Comparison of ENCODE assay signal across 8 mouse cellular contexts in genomic region chr14:52019590-52020340, GRCm38 (mm10). TPM values are rescaled to one million over a fixed set of nuclear protein-coding genes. Genes with fewer than 3 reads are reported as not detected.
A peak's percentile ranks its signal among the peaks of the same experiment; 100 is the strongest.
DNase-seq lines count a peak whose midpoint lies in the region; ATAC-seq and TF ChIP-seq lines count a peak whose summit lies in the region.

No protein-coding gene starts in this region.

- no peaks in the 10 kb centered on the region for H3K9me3 ChIP-seq in embryonic facial prominence, embryonic 13.5 days
- H3K9me3 ChIP-seq in limb, embryonic 11.5 days (ENCODE audit: control insufficient read depth, low read length), result no peaks in the 10 kb centered on the region
- H3K9me3 ChIP-seq in midbrain, embryonic 13.5 days, result no peaks in the 10 kb centered on the region

- H3K36me3 ChIP-seq in embryonic facial prominence, embryonic 13.5 days, result no peaks in the 10 kb centered on the region
- H3K36me3 ChIP-seq in heart, adult 2 months (ENCODE audit: control insufficient read depth, insufficient read depth, low read length), result no peaks in the 10 kb centered on the region; the same call in 1 of the 2 replicates
- H3K36me3 ChIP-seq in kidney, adult 2 months (ENCODE audit: control insufficient read depth, insufficient read depth, low read length), result no peaks in the 10 kb centered on the region
- no peaks in the 10 kb centered on the region for H3K36me3 ChIP-seq in limb, embryonic 11.5 days (ENCODE audit: control insufficient read depth, insufficient read depth, low read length)
- no peaks in the 10 kb centered on the region for H3K36me3 ChIP-seq in midbrain, embryonic 13.5 days
- H3K36me3 ChIP-seq in small intestine, adult 2 months (ENCODE audit: control insufficient read depth, insufficient read depth, low read length), result no peaks in the 10 kb centered on the region

- TF ChIP-seq POLR2A in heart, adult 2 months (IDR thresholded peaks at IDR 0.05; ENCODE audit: insufficient read depth, low read depth, low read length), result peak; percentile 71
- TF ChIP-seq POLR2A in kidney, adult 2 months (IDR thresholded peaks at IDR 0.05; ENCODE audit: low read depth, low read length), result peak; percentile 38
- peak; percentile 11 for TF ChIP-seq POLR2A in small intestine, adult 2 months (IDR thresholded peaks at IDR 0.05; ENCODE audit: low read depth, low read length)

- no peaks in the 10 kb centered on the region for H3K79me2 ChIP-seq in heart, adult 2 months (replicated peaks; ENCODE audit: control insufficient read depth, insufficient read depth, low read length)

- intact Hi-C loops in heart, adult 2 months (cut with DNase I), result loop anchor here (1.0 to 10.0 kb wide), 3 partner anchors 10 to 255 kb away; partner anchors contain the start of genes Hnrnpc, Rab2b and Tox4

- H3K27ac ChIP-seq in embryonic facial prominence, embryonic 13.5 days, result peak overlapping the region; percentile 99
- peak overlapping the region; percentile 99 for H3K27ac ChIP-seq in heart, adult 2 months
- H3K27ac ChIP-seq in kidney, adult 2 months (ENCODE audit: insufficient read depth, low read depth, low read length), result peak overlapping the region; percentile 96
- H3K27ac ChIP-seq in limb, embryonic 11.5 days (replicated peaks; ENCODE audit: low read depth, low read length), result peak overlapping the region; percentile 97
- H3K27ac ChIP-seq in midbrain, embryonic 13.5 days, result peak overlapping the region; percentile 99
- H3K27ac ChIP-seq in small intestine, adult 2 months (ENCODE audit: insufficient read depth, low read depth, low read length), result peak overlapping the region; percentile 98

- peak; percentile 69 for TF ChIP-seq CTCF in heart, adult 2 months (IDR thresholded peaks at IDR 0.05)
- peak; percentile 55 for TF ChIP-seq CTCF in kidney, adult 2 months (conservative IDR thresholded peaks at IDR 0.05; ENCODE audit: insufficient read depth, insufficient read length, low read depth, low read length)
- peak; percentile 33; the same call in 1 of the 2 replicates for TF ChIP-seq CTCF in small intestine, adult 2 months (IDR thresholded peaks at IDR 0.05; ENCODE audit: extremely low read depth, insufficient read length, insufficient replicate concordance, low read depth, low read length)

- no peaks in the 10 kb centered on the region for H3K27me3 ChIP-seq in embryonic facial prominence, embryonic 13.5 days
- H3K27me3 ChIP-seq in heart, adult 2 months (ENCODE audit: control insufficient read depth, insufficient read depth, low read length), result no peaks in the 10 kb centered on the region
- no peaks in the 10 kb centered on the region for H3K27me3 ChIP-seq in kidney, adult 2 months (replicated peaks; ENCODE audit: control insufficient read depth, insufficient read depth, low read length)
- H3K27me3 ChIP-seq in limb, embryonic 11.5 days (ENCODE audit: control insufficient read depth, insufficient read depth, low read length), result no peaks in the 10 kb centered on the region
- H3K27me3 ChIP-seq in midbrain, embryonic 13.5 days, result no peaks in the 10 kb centered on the region
- H3K27me3 ChIP-seq in small intestine, adult 2 months (ENCODE audit: control insufficient read depth, insufficient read depth, low read length), result no peaks in the 10 kb centered on the region

- under 1% methylated on average over 68 of the region's 74 CpGs for WGBS in embryonic facial prominence, embryonic 13.5 days
- under 1% methylated on average over 74 of the region's 74 CpGs for WGBS in heart, adult 2 months
- under 1% methylated on average over 69 of the region's 74 CpGs for WGBS in kidney, adult 2 months
- WGBS in limb, embryonic 11.5 days, result under 1% methylated on average over 74 of the region's 74 CpGs
- under 1% methylated on average over 70 of the region's 74 CpGs for WGBS in midbrain, embryonic 13.5 days
- under 1% methylated on average over 74 of the region's 74 CpGs for WGBS in small intestine, adult 2 months

- peak; percentile 87 for ATAC-seq in embryonic facial prominence, embryonic 13.5 days (ENCODE audit: insufficient number of reproducible peaks, insufficient read depth, low FRiP score, low TSS enrichment, low read depth)
- peak; percentile 87 for ATAC-seq in limb, embryonic 11.5 days (ENCODE audit: insufficient number of reproducible peaks, low FRiP score, low TSS enrichment, low read depth)
- peak; percentile 93 for ATAC-seq in midbrain, embryonic 13.5 days

- peaks cover 46% of the 10 kb centered on the region for H3K4me1 ChIP-seq in embryonic facial prominence, embryonic 13.5 days
- peaks cover 14% of the 10 kb centered on the region for H3K4me1 ChIP-seq in heart, adult 2 months (ENCODE audit: control insufficient read depth, insufficient read depth, low read length)
- peaks cover 38% of the 10 kb centered on the region for H3K4me1 ChIP-seq in kidney, adult 2 months (ENCODE audit: control insufficient read depth, insufficient read depth, low read length)
- peaks cover 8% of the 10 kb centered on the region for H3K4me1 ChIP-seq in limb, embryonic 11.5 days (ENCODE audit: control insufficient read depth, insufficient read depth, low read length)
- peaks cover 60% of the 10 kb centered on the region for H3K4me1 ChIP-seq in midbrain, embryonic 13.5 days (replicated peaks)
- H3K4me1 ChIP-seq in small intestine, adult 2 months (ENCODE audit: control insufficient read depth, insufficient read depth, insufficient read length, low read length), result peaks cover 21% of the 10 kb centered on the region

- H3K4me3 ChIP-seq in embryonic facial prominence, embryonic 13.5 days, result peak overlapping the region; percentile 71
- peak overlapping the region; percentile 71 for H3K4me3 ChIP-seq in heart, adult 2 months
- peak overlapping the region; percentile 66 for H3K4me3 ChIP-seq in kidney, adult 2 months (ENCODE audit: insufficient read depth, low read depth, low read length)
- H3K4me3 ChIP-seq in limb, embryonic 11.5 days (ENCODE audit: low read depth, low read length), result peak overlapping the region; percentile 62
- peak overlapping the region; percentile 67 for H3K4me3 ChIP-seq in midbrain, embryonic 13.5 days (replicated peaks)
- H3K4me3 ChIP-seq in small intestine, adult 2 months (ENCODE audit: low read depth, low read length), result peak overlapping the region; percentile 77

- peak; percentile 97 for DNase-seq in 3T3-L1 (ENCODE audit: low read depth, low spot score)
- peak; percentile 90 to 98 for DNase-seq in adrenal gland, postnatal 4 days (ENCODE audit: low spot score in 2 of 2)
- peak; percentile 95 to 98 for DNase-seq in heart, adult 2 months
- peak; percentile 98 for DNase-seq in kidney, adult 2 months
- DNase-seq in limb, embryonic 11.5 days (ENCODE audit: low spot score), result peak; percentile 99

- peak overlapping the region; percentile 97 for H3K9ac ChIP-seq in embryonic facial prominence, embryonic 13.5 days
- peak overlapping the region; percentile 83 for H3K9ac ChIP-seq in heart, adult 2 months (ENCODE audit: low read depth, low read length)
- peak overlapping the region; percentile 95 for H3K9ac ChIP-seq in limb, embryonic 11.5 days (ENCODE audit: low read length)
- peak overlapping the region; percentile 94 for H3K9ac ChIP-seq in midbrain, embryonic 13.5 days (replicated peaks)

- no peak for TF ChIP-seq EP300 in heart, adult 2 months (IDR thresholded peaks at IDR 0.05; ENCODE audit: insufficient read depth, low read depth, low read length)

- H3K4me2 ChIP-seq in embryonic facial prominence, embryonic 13.5 days, result peak overlapping the region; percentile 68
- peak overlapping the region; percentile 65 for H3K4me2 ChIP-seq in limb, embryonic 11.5 days (ENCODE audit: low read depth, severe bottlenecking)
- peak overlapping the region; percentile 73 for H3K4me2 ChIP-seq in midbrain, embryonic 13.5 days (replicated peaks)

RNA-seq across cellular contexts. Expression of gene Zfp219, which starts 0.8 kb away (rescaled TPM):
- total RNA-seq in adrenal gland, postnatal 4 days (2021), result 10 to 100 TPM; 84.4 to 84.6 TPM
- 31.1 and 36.0 TPM in 2 replicates for polyA plus RNA-seq in embryonic facial prominence, embryonic 13.5 days (2015; fragmentation: Nextera tagmentation; extraction: Ambion mirVana)
- total RNA-seq in heart, adult 2 months (2021), result 10 to 100 TPM; 26.8 to 30.0 TPM
- 38.6 and 42.0 TPM in 2 replicates for polyA plus RNA-seq in heart, adult 2 months (2012; rRNA removed)
- polyA plus RNA-seq in kidney, adult 2 months (2012; rRNA removed), result 43.2 and 61.8 TPM in 2 replicates
- polyA plus RNA-seq in limb, embryonic 11.5 days (2014; fragmentation: Nextera tagmentation; extraction: Ambion mirVana), result 51.6 and 52.0 TPM in 2 replicates
- 56.0 and 63.6 TPM in 2 replicates for polyA plus RNA-seq in midbrain, embryonic 13.5 days (2015; fragmentation: Nextera tagmentation; extraction: Ambion mirVana)
- 37.9 and 72.7 TPM in 2 replicates for polyA plus RNA-seq in small intestine, adult 2 months (2012; rRNA removed)

RNA-seq across cellular contexts. Expression of gene Tmem253, which starts 4.3 kb away (rescaled TPM):
- total RNA-seq in adrenal gland, postnatal 4 days (2021), result 1 to 10 TPM; 1.6 to 3.6 TPM
- polyA plus RNA-seq in embryonic facial prominence, embryonic 13.5 days (2015; fragmentation: Nextera tagmentation; extraction: Ambion mirVana), result 0.44 and 1.1 TPM in 2 replicates
- total RNA-seq in heart, adult 2 months (2021), result 1 to 10 TPM; 2.2 to 4.2 TPM
- 2.8 and 3.8 TPM in 2 replicates for polyA plus RNA-seq in heart, adult 2 months (2012; rRNA removed)
- 2.4 and 2.5 TPM in 2 replicates for polyA plus RNA-seq in kidney, adult 2 months (2012; rRNA removed)
- 0.60 and 1.3 TPM in 2 replicates for polyA plus RNA-seq in limb, embryonic 11.5 days (2014; fragmentation: Nextera tagmentation; extraction: Ambion mirVana)
- 0.82 and 0.92 TPM in 2 replicates for polyA plus RNA-seq in midbrain, embryonic 13.5 days (2015; fragmentation: Nextera tagmentation; extraction: Ambion mirVana)
- polyA plus RNA-seq in small intestine, adult 2 months (2012; rRNA removed), result 53.4 and 91.5 TPM in 2 replicates

RNA-seq across cellular contexts. Expression of gene Olfr221, which starts 22.5 kb away (rescaled TPM):
- not detected for total RNA-seq in adrenal gland, postnatal 4 days (2021)
- polyA plus RNA-seq in embryonic facial prominence, embryonic 13.5 days (2015; fragmentation: Nextera tagmentation; extraction: Ambion mirVana), result not detected in 2 replicates
- not detected for total RNA-seq in heart, adult 2 months (2021)
- not detected in 2 replicates for polyA plus RNA-seq in heart, adult 2 months (2012; rRNA removed)
- not detected in 2 replicates for polyA plus RNA-seq in kidney, adult 2 months (2012; rRNA removed)
- polyA plus RNA-seq in limb, embryonic 11.5 days (2014; fragmentation: Nextera tagmentation; extraction: Ambion mirVana), result not detected in 2 replicates
- not detected in 2 replicates for polyA plus RNA-seq in midbrain, embryonic 13.5 days (2015; fragmentation: Nextera tagmentation; extraction: Ambion mirVana)
- not detected in 2 replicates for polyA plus RNA-seq in small intestine, adult 2 months (2012; rRNA removed)

RNA-seq across cellular contexts. Expression of gene Arhgef40, which starts 35.2 kb away (rescaled TPM):
- total RNA-seq in adrenal gland, postnatal 4 days (2021), result 100 to 1,000 TPM; 102 to 110 TPM
- 165 and 167 TPM in 2 replicates for polyA plus RNA-seq in embryonic facial prominence, embryonic 13.5 days (2015; fragmentation: Nextera tagmentation; extraction: Ambion mirVana)
- total RNA-seq in heart, adult 2 months (2021), result 10 to 100 TPM; 27.2 to 27.8 TPM
- polyA plus RNA-seq in heart, adult 2 months (2012; rRNA removed), result 42.6 and 49.0 TPM in 2 replicates
- 36.1 and 37.4 TPM in 2 replicates for polyA plus RNA-seq in kidney, adult 2 months (2012; rRNA removed)
- 154 and 158 TPM in 2 replicates for polyA plus RNA-seq in limb, embryonic 11.5 days (2014; fragmentation: Nextera tagmentation; extraction: Ambion mirVana)
- 82.2 and 86.2 TPM in 2 replicates for polyA plus RNA-seq in midbrain, embryonic 13.5 days (2015; fragmentation: Nextera tagmentation; extraction: Ambion mirVana)
- polyA plus RNA-seq in small intestine, adult 2 months (2012; rRNA removed), result 12.7 and 19.1 TPM in 2 replicates

Comparison
In these comparisons a context has a peak if more than half of its experiments do, and no peak if none do; other contexts are left out.
1. Peak in every context shown above with its lines: DNase-seq, ATAC-seq, H3K4me3 ChIP-seq and H3K27ac ChIP-seq.
2. POLR2A ChIP-seq: peak in every context shown above with its lines; median percentile 71 in heart, adult 2 months; 38 in kidney, adult 2 months; 11 in small intestine, adult 2 months.
3. RNA of gene Tmem253, which starts 4.3 kb away (polyA plus RNA-seq): 53.4 to 91.5 TPM in small intestine, adult 2 months; 2.8 to 3.8 TPM in heart, adult 2 months, 2.4 to 2.5 TPM in kidney, adult 2 months, 0.60 to 1.3 TPM in limb, embryonic 11.5 days, 0.82 to 0.92 TPM in midbrain, embryonic 13.5 days and 0.44 to 1.1 TPM in embryonic facial prominence, embryonic 13.5 days; every median in the first group is over 10 times any median in the second.